Mouse (Mus musculus) Patski (cell line): ENCODE results near the gene Zc3h4. TPM values are rescaled to one million over a fixed set of nuclear protein-coding genes. Genes with fewer than 3 reads are reported as not detected.
A peak's percentile ranks its signal among the peaks of the same experiment; 100 is the strongest.

Experiments used
- ATAC-seq: fragments of 100-300 bp; one replicate; pipeline ENCODE4 v1.8.0; 2021
- CTCF ChIA-PET: fragments of 350-600 bp; sonication (Branson Sonifier 250); formaldehyde crosslinking; loops from one replicate; lab custom pipeline; 2022; ENCODE audit warnings: inconsistent platforms; lab: Charles Lee
- POLR2A ChIA-PET: fragments of 350-600 bp; sonication (Branson Sonifier 250); formaldehyde crosslinking; loops from one replicate; lab custom pipeline; 2022; ENCODE audit warnings: antibody characterized with exemption, inconsistent platforms; lab: Charles Lee
- DNase-seq: peaks from one replicate; pipeline ENCODE4 v3.0.0-alpha.2; 2011; ENCODE audit warnings: low read depth, low spot score
- H3K27me3 ChIP-seq: fragments of 371-371 bp; one replicate; pipeline ENCODE4 v1.5.1; 2021
- CTCF ChIP-seq: fragments of 100-300 bp; IDR thresholded peaks from one replicate; pipeline ENCODE4 v1.5.1; 2021
- in situ Hi-C: fragments of 300-500 bp; cut with MboI; formaldehyde crosslinking; loops from 3 replicates; pipeline ENCODE4 v1.11.1; 2018; ENCODE audit warnings: low pct_unique_long_range_greater_than_20kb, mixed read lengths
- polyA plus RNA-seq: library from polyadenylated mRNA; unstranded; gene quantifications from one replicate; pipeline ENCODE4 v1.2.3, GENCODE M21; 2021

The Zc3h4 gene
- polyA plus RNA-seq, 1 experiment from 2014 or later, result 41.9 TPM

DNA sequence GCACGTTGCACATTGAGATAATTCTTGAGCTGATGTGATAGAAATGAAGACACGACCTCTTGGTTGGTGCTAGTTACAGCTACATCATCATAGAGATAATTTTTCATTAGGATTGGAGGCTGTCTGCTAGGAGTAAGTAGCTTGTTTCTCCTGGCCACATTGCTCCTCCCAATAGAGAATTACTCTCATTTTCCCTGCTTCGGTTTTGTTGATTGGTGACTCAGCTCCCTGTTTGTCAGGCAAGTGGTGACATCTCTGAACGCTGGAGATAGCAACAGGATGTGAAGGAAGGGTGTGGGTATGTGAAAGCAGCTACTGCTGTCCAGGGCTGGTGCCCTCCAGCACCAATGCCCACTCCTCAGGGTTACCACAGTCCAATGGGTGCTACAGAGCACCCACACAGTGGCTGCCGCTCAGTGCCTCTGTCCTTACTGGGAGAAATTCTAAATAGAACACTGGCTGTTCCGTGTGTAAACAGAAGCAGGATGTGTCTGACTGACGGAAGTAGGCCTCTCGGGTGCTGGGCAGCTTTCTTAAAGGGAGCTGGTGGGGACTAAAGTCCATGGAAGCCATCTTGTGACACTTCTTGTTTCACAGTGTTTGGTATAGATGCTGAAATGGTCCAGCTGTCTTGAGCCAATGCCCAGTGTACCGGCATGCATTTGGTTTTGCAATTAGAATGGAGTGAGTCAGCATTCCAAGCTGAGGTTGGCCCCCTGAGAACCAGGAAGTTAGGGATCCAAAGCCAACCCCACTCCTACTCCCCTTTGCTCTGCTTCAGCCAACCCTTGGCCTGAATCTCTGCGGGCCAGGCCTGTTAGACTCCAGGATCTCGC is 5.0 kb downstream of the Zc3h4 start:
- POLR2A ChIA-PET, result interaction anchor here (0.8 to 4.6 kb wide), 5 partner anchors 8 to 58 kb away, joined by 3 to 37 read pairs (median 4); no protein-coding TSS in a partner anchor
- CTCF ChIA-PET, result interaction anchor here (6.5 to 7.2 kb wide), 2 partner anchors 11 to 20 kb away, joined by 48 to 52 read pairs; no protein-coding TSS in a partner anchor
- TF ChIP-seq CTCF, result no peak
- ATAC-seq (peak; percentile 58), DNase-seq (no peak)
- in situ Hi-C loops, result no loop called here
- H3K27me3 ChIP-seq, result no peaks in the 10 kb centered on the region

DNA sequence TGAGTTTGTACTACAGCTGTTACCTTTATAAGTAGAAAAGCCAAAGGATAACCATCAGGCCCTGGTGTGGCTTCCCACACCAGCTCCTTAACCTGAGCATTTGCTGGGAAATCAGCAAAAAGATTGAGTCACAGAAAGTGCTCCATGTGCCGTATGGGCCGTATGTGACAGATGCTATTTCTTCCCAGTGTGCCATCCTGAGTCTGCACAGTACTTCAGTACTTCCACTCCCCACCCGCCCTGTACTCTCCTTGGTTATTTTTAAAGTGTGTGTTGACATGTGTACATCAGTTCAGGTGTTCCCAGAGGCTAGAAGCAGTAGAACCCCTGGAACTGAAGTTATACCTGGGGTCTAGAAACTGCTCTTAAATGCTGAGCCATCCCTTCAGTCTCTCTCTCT is 6.3 kb downstream of the Zc3h4 start:
- DNase-seq, result no peak
- ChIA-PET POLR2A (interaction anchor here (4.6 kb wide), 1 partner anchor 7 kb away, joined by 37 read pairs; no protein-coding TSS in a partner anchor), CTCF (interaction anchor here (6.5 to 7.2 kb wide), 2 partner anchors 10 to 19 kb away, joined by 48 to 52 read pairs; no protein-coding TSS in a partner anchor)
- TF ChIP-seq CTCF, result no peak
- H3K27me3 ChIP-seq, result no peaks in the 10 kb centered on the region
- no peak for ATAC-seq
- in situ Hi-C loops, result no loop called here

DNA sequence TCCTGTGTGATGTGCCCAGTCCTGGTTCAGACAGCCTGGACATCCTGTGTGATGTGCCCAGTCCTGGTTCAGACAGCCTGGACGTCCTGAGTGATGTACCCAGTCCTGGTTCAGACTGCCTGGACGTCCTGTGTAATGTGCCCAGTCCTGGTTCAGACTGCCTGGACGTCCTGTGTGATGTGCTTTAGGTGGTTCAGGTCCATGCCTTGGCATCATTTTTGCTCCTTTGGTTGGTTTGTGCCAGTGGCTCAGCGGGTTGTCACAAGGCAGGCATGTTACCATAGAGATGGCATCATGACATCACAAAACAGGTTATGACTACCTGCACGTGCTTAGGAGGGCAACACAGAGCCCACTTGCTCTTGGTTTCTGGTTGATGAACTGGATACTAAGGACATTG is 10.4 kb downstream of the Zc3h4 start:
- no peak for TF ChIP-seq CTCF
- DNase-seq (no peak), ATAC-seq (no peak)
- no peaks in the 10 kb centered on the region for H3K27me3 ChIP-seq
- ChIA-PET POLR2A (interaction anchor here (3.3 kb wide), 1 partner anchor 10 kb away, joined by 16 read pairs; the partner anchor contains the start of gene Zc3h4), CTCF (no interaction called here)
- in situ Hi-C loops, result no loop called here

DNA sequence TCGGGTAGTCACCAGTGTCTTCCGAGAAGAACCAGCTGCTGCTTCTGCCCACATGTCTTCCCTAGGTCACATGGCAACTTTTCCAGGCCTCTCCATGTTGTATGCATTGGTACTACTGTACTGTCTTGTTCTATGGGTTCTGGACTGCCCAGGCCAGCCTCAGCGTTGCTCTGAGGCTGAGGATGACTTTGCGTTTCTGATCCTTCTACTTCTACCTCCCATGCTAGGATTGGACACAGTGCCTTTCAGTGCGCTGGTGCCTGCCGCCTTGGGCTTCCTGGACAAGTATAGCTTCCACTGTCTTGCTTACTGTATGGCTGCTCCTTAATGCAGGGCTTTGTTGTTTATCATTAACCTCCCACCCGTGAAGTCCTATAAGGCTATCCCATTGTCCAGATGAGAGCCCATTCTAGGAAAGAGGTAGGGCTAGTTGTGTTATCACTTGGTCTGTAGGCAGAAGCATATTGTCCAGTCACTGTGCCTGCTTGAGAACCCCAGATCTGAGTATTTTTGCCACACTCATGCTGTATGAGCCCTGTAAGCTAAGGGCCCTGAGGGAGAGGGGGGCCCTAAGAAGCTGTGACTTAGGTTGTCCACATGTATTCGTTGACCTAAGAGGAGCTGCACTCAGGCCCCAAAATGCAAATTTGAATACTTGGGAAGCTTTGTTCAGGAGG is 11.6 kb downstream of the Zc3h4 start:
- ChIA-PET POLR2A (interaction anchor here (3.3 to 5.0 kb wide), 2 partner anchors 7 to 11 kb away, joined by 16 to 37 read pairs; partner anchors contain the start of gene Zc3h4), CTCF (interaction anchor here (1.9 kb wide), 1 partner anchor 8 kb away, joined by 10 read pairs; no protein-coding TSS in a partner anchor)
- H3K27me3 ChIP-seq, result no peaks in the 10 kb centered on the region
- in situ Hi-C loops, result no loop called here
- TF ChIP-seq CTCF, result no peak
- ATAC-seq (no peak), DNase-seq (no peak)

DNA sequence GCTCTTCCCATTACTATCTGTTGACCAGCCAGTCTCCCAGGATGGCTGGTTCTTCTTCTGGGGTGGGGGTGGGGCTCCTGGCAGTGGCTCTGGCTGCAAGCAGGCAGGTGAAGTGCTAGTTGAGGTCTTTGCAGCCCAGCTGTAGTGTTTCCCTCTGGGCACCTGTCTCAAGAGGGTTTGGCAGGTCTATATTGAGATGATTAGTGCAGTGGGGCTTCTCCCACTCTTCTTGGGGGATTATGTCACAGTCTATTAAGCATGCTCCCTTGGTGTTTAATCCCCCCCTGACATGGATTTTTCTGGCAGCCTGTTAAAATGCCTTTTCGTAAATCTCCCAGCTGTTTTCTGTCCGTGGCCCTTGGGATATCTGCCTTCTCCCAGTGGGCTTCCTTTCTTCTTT is 12.2 kb downstream of the Zc3h4 start:
- no peak for TF ChIP-seq CTCF
- ChIA-PET CTCF (interaction anchor here (1.9 kb wide), 1 partner anchor 9 kb away, joined by 10 read pairs; no protein-coding TSS in a partner anchor), POLR2A (interaction anchor here (3.3 to 5.0 kb wide), 2 partner anchors 8 to 11 kb away, joined by 16 to 37 read pairs; partner anchors contain the start of gene Zc3h4)
- in situ Hi-C loops, result no loop called here
- DNase-seq (no peak), ATAC-seq (no peak)
- no peaks in the 10 kb centered on the region for H3K27me3 ChIP-seq

DNA sequence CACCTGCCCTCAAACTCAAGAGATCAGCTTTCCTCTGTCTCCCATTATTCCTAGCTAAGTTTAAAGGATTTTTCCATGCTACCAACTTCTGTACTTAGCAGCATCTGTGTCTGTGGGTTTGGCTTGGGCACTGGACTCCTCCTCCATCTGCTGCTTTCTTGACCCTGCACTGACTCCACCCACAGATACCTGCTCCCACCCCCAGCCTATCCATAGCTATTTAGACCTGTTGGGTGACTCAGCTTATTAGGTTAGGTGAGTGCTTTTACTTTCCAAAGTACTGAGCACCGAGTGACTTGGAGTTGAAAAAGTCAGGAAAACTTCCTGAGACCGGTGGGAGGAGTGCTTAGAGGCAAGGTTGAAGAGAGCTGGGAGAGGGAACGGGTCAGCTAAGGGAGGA is 14.7 kb downstream of the Zc3h4 start:
- no peak for TF ChIP-seq CTCF
- in situ Hi-C loops, result no loop called here
- DNase-seq (no peak), ATAC-seq (no peak)
- H3K27me3 ChIP-seq, result no peaks in the 10 kb centered on the region
- ChIA-PET POLR2A (interaction anchor here (0.8 to 5.0 kb wide), 3 partner anchors 10 to 16 kb away, joined by 3 to 37 read pairs (median 10); no protein-coding TSS in a partner anchor), CTCF (interaction anchor here (1.1 to 5.6 kb wide), 4 partner anchors 11 to 120 kb away, joined by 5 to 48 read pairs (median 6); partner anchors contain the start of gene Zc3h4)

DNA sequence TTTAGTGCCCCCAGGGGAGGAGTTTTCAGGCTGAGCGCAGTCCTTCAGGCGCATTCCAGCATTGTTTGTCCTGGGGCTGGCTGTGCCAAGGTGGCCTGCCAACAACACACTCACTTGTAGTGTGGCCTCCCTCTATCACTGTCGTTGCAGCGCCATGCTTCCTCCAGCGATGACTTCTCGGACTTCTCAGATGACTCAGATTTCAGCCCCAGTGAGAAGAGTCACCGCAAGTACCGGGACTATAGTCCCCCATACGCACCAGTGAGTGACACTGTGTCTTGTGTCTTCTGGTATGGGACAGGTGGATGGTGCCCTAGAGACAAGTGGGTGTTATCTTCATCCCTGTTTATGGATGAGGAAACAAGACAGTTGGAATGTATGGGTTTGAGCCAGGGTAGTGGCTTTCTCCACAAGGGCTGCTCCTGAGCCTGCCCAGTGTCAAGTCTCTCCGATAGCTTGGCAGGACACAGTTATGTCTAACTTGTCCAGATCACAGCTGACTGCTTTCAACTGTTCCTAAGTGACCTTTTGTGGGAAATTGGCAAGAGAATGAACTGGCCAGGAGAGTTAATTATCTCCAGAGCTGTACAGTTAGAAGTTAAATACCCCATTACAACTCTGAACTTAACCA is 16.5 kb downstream of the Zc3h4 start:
- TF ChIP-seq CTCF, result no peak
- ChIA-PET POLR2A (interaction anchor here (0.8 to 2.1 kb wide), 4 partner anchors 12 to 27 kb away, joined by 4 to 10 read pairs (median 7); no protein-coding TSS in a partner anchor), CTCF (interaction anchor here (1.0 to 5.6 kb wide), 2 partner anchors 14 to 21 kb away, joined by 5 to 48 read pairs; partner anchors contain the start of gene Zc3h4)
- peak; percentile 69 for ATAC-seq
- in situ Hi-C loops, result no loop called here
- DNase-seq, result no peak
- H3K27me3 ChIP-seq, result no peaks in the 10 kb centered on the region

DNA sequence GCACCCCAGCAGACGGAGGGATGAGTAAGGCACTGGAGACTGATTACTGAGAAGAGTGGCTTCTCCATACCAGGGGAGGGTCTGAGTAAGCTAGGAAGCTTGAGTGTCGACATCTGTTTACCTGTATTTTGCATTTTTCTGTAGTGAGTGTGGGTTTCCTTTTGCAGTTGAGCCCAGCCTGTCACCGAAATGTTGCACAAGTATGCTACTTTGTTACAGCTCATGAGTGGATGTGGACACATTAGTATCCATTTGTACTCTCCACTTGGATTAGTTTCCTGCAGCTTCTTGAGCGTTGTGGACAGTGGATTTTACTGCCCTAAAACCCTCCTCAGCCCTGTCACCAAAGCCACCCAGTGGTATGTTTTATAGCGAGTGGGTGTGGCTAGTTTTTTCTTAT is 18.0 kb downstream of the Zc3h4 start:
- in situ Hi-C loops, result no loop called here
- no peaks in the 10 kb centered on the region for H3K27me3 ChIP-seq
- POLR2A ChIA-PET, result interaction anchor here (1.7 kb wide), 1 partner anchor 17 kb away, joined by 8 read pairs; no protein-coding TSS in a partner anchor
- CTCF ChIA-PET, result interaction anchor here (1.6 to 5.6 kb wide), 2 partner anchors 12 to 15 kb away, joined by 4 to 48 read pairs; partner anchors contain the start of gene Zc3h4
- DNase-seq (no peak), ATAC-seq (no peak)
- no peak for TF ChIP-seq CTCF

DNA sequence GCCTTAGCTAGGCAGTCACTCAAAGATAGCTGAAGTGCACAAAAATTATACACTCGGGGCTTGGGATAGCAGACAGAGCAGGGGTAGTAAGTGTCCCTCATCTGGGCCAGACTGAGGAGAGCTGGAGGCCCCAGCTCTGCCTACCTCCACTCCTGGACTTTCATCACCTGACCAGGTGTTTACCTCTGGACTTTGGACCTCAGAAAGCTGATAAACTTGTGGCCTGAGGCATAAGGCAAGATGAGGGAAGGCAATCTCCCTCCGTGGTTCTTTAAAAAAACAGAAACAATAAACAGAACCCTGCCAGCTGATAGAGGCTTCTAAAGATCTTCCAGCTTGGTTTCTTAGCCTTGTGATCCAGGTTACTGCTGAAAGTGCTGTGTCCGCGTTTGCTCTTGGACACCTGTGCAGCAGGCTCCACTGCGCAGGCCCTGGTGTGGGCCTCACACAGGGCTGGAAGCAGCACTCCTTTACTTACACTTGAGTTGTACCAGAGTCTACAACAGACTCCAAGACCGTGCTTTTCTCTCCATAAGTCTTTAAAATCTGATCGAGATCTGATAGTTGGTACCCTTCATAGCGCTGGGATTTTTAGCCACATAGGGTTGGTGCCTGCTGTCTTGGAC is 19.9 kb downstream of the Zc3h4 start:
- POLR2A ChIA-PET, result interaction anchor here (0.7 to 2.0 kb wide), 4 partner anchors 16 to 33 kb away, joined by 3 to 4 read pairs (median 3); partner anchors contain the start of gene Sae1
- CTCF ChIA-PET, result no interaction called here
- ATAC-seq (no peak), DNase-seq (no peak)
- H3K27me3 ChIP-seq, result no peaks in the 10 kb centered on the region
- no peak for TF ChIP-seq CTCF
- in situ Hi-C loops, result no loop called here
